Mouse (Mus musculus) C2C12 (cell line): ENCODE data around the gene Grk3.

ENCODE experiments used
- CTCF ChIP-seq: IDR thresholded peaks from one replicate; pipeline ENCODE4 v1.5.1; 2011; ENCODE audit not compliant: control insufficient read depth, insufficient read depth, insufficient read length
- MAX ChIP-seq: IDR thresholded peaks from one replicate; pipeline ENCODE4 v1.6.1; 2011; ENCODE audit warnings: mild to moderate bottlenecking, control low read depth
- USF1 ChIP-seq: IDR thresholded peaks from one replicate; pipeline ENCODE4 v1.6.1; 2011; ENCODE audit warnings: low read depth, mild to moderate bottlenecking, control low read depth, moderate library complexity

DNA sequence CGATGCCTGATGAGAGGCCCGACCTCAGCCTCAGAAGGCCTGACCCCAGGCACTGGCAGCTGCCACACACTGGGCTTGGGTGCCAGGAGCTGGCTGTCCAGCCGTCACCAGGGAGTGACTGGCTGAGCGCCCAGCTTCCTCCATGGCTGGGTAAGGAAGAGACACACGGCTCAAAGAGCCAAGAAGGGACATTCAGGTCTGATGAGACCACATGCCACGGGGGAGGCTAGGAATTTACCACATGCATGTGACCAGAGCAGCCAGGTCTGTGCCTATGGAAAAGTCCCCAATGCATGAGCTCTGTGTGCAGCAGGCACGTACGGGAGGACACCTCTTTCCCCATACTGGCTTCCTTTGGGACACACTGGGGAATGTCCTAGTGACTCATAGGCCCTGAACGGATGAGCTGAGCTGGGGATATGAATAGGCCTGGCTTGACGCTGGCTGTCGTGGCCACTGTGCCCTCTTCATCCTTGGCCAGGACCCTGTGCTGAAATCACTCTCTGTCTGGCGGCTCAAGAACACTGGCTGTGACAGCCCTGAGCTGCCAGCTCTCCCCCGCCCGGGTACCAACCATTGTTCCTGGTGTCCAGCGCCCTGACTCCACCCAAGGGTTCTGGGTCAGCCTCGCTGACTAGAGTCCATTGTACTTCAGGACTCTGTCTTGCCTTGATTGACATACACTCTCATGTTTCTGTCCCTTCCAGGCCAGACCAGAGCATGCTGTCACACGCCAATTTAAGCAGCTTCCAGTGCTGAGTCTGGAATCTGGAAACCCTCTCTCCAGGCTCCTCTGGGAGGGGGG, 128.7 kb downstream of the Grk3 start:
- TF ChIP-seq CTCF (no peak), USF1 (no peak), MAX (no peak)
